Mouse (Mus musculus) mesoderm, embryonic 11.5 days (tissue): ENCODE measurements around the gene Emilin2.

Experiments used
- DNase-seq: peaks from one replicate; pipeline ENCODE4 v3.0.0-alpha.2; 2012; ENCODE audit warnings: low read depth, low spot score

Emilin2 gene

DNA sequence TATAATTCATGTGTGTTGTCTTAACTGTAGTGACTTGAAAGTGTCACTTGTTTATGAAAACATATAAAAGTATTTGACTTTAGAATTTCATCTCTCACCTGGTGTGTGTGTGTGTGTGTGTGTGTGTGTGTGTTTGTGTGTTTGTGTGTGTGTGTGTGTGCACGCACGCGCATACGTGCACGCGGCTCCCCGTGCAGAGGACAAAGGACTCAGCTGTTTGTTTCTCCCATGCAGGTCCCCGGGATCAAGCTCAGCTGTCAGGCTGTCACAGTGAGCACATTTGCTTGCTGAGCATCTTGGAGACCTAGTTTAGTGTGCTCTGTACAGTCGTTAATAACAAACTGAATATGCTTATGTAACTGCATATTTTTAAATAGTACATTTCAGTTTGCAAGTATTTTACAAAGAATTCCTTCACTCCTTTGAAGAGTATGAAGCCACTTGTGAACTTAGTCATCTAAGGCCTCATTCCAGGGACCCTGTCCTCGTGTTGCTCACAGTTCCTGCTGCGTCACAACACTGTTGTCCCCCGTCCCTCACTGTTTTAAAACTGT, 77.7 kb downstream of the Emilin2 start:
- no peak for DNase-seq

DNA sequence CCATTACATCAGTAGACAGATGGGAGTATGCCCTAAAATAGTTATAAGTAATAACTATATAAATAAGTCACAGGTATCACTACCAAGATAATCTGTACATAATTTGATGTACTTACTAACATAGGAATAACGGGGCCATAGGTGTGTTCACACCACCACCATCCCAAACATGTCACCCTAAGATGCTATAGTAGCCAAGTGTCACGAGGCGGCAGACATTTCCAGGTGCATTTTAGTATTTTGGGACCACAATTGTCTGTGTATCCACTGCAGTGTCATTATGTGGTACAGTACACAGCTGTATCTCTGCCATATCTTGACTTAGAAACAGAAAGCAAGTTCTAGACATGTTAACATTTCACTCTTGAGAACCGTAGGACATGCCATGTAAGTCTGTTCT, 78.6 kb downstream of the Emilin2 start:
- no peak for DNase-seq

DNA sequence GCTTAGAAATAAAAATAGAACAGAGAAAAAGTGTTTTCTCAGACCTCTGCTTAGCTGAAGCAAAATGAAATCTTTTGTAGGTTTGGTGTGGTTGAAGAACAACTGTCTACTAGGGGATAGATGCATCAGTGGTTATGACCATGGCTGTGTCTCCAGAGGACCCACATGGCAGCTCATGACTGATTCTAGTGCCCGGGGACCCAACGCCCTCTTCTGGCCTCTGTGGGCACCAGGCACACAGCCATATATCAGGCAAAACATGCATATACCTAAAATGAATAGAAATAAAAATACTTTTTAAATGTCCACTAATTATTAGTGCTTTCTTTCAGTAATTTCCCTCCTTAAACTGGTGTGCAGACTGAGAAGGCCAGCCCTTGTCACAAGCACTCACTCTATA, 79.8 kb downstream of the Emilin2 start:
- DNase-seq, result no peak

DNA sequence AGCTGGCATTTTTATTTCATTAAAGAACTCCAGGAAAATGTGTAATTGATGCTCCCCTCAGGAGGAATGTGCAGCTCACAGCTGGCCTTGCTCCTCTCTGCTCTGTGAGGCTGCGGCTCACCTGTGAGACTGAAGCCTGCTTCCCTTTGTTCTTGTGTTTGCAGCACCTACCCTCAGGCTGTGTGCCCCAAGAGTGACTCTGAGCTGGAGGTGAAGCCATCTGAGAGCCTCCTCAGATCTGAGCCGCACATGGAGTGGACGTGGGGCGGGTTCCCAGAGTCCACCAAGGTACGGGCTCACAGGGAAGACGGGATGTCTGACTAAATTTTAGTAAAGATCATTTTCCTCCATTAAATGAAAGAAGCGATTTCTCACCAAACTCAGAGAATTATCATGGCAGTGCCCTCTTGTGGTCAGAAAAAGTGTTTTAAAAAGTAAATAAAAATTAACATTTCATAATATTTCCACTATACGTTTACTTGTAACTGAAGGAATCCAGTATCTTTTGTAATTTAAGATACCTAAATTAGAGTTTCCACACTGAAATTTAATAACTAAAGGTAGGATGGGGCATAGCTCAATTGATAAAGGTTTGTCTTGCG, 81.6 kb downstream of the Emilin2 start:
- DNase-seq, result no peak

DNA sequence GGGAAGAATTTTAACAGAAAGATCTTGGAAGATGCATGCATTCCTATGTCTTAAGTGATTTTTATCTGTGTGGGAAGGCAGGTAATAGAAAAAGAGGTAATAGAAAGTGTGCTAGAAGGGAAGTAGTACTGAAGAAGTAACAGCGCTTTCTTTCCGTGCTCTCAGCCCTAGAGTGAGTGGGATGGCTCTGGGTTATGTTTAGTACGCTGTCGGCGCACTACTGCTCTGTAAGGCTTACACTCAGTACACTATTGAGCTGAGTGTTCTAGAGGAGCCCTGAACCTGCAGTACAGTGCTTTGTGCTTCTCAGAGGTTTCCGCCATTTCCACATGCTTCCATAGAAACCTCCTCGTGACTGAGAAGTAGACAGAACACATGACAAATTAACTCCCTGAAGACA, 83.1 kb downstream of the Emilin2 start:
- no peak for DNase-seq

DNA sequence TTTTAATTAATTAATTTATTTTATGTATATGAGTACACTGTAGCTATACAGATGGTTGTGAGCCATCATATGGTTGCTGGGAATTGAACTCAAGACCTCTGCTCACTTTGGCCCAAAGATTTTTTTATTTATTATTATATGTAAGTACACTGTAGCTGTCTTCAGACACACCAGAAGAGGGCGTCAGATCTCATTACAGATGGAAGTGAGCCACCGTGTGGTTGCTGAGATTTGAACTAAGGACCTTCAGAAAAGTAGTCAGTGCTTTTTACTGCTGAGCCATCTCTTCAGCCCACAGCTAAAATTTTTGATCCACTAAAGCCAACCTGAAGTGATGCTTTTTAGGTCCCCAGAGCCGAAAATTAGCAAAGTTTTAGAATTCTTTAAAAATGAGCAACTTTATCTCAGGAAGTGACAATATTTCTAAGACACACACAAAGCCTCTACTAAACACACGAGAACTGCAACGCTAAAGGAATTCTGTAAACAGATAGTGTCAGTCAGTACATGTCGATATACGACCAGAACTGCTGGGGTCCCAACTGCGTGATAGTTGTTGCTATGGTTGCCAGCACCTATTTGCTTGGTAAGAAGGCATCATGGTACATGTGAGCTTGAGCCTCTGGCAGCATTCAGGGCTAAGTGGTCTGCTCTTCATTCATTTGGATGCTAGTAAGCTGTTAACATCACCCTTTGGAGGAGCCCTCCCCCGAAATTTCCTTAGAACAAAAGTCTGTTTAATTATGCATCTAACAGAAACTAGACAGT, 84.5 kb downstream of the Emilin2 start:
- no peak for DNase-seq

DNA sequence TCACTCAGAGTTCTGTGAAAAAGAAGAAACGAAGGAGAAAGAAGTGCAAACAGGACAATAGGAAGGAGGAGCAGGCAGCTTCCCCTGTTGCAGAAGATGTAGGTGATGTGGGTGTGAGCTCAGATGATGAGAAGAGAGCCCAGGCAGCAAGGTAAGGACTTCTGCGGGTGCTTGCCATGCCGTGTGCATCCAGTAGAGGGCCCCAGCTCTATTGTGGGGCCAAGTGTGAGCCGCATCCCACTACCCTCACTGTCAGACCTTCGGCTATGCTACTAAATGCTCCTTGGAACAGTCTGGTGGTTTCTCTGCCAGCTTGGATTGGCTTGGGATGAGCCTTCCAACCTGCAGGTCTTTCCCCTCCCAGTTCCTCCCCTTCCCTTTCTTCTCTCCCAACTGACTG, 86.7 kb downstream of the Emilin2 start:
- DNase-seq, result peak; percentile 25

DNA sequence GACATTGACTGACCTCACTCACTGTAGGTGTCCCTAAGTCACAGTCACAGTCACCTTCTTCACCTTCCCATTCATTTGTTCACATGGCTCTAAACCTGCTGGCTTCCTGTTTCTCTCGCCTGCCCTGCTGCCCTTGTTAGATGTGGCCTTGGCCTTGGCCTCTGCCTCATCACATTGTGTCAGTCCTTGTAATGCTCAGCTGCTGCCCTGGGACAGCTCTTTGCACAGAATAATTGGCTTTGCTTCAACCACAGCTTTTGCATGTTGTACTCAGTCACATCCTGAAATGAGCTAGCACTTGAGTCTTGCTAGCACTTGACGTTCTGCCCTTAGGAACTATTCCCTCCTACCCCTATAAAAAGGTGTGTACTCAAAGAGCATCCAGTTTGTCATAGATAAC, 87.3 kb downstream of the Emilin2 start:
- no peak for DNase-seq

DNA sequence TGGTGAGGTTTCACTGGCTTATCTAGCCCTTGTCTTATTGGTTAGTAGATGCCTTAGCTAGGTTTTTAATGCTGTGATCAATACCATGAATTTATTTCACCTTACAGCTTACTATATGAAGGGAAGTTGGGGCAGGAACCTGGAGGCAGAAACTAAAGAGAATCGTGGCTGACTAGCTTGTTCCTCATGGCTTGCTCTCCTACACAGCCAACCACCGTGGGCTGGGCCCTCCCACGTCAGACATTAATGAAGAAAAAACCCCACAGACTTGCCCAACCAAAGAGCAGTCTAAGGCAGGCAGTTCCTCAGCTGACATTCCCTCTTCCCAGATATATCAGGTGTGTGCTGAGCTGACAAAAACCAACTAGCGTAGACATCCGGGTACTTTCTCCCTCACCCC, 88.1 kb downstream of the Emilin2 start:
- no peak for DNase-seq

DNA sequence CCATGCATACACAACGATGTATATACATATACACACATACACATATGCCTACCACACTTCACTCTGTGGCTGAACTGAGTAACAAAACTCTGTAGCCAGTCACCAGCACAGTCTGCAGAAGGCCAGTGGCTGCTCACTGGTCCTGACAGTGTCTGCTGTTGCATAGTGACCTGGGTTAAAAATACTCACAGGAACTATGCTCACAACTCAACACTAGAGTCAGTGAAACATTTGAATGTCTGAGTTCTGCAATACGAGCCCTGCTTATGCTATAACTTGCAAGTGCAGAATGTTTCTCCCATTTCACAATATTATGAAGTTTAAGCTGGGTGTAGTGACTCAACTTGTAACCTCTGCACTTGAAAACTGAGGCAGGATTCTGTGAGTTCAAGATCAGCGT, 90.4 kb downstream of the Emilin2 start:
- DNase-seq, result no peak

DNA sequence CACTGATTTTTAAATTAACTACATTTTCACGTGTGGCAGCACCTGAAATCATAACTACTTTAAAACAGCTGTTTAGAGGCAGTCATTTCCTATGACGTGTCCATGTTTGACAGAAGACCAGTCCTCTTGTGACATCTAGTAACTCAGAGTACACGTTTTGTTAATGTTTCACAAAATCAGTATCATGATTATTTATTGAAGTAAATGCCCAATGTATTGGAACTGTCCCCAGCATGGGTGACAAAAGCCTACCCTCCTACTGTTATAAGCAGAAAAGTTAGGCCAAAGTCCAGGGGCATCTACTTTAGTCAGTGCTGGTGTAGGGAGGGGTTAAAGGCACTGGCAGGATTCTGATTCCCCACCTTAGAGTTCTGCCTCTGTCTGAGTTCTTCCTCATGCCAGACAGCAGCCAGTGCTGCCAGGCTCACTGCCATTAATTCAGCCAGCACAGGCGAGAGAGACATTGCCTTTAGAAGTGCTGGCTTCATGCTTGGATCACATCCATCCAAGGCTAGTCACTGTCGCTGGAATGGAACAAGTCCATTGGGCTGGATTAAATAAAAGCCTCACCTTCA, 94.6 kb downstream of the Emilin2 start:
- no peak for DNase-seq

DNA sequence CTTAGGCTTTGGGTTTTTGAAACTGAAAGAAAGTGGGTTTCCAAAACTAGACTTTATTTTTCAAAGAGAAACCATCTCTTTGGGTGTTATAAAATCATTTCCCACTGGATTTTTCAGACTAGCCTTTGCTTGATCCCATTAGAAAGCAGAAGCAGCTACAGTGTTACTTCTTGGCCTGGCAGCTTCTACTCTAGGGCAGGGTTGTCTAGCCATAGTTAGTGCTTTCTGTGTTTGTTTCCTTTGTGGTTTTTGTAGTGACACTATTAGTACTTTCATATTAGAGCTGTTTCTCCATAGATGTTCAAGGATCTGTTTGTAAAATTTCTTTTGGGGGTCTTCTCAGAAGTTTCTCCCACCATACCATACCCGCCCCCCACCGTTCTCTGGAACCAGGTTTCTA, 95.5 kb downstream of the Emilin2 start:
- DNase-seq, result no peak

DNA sequence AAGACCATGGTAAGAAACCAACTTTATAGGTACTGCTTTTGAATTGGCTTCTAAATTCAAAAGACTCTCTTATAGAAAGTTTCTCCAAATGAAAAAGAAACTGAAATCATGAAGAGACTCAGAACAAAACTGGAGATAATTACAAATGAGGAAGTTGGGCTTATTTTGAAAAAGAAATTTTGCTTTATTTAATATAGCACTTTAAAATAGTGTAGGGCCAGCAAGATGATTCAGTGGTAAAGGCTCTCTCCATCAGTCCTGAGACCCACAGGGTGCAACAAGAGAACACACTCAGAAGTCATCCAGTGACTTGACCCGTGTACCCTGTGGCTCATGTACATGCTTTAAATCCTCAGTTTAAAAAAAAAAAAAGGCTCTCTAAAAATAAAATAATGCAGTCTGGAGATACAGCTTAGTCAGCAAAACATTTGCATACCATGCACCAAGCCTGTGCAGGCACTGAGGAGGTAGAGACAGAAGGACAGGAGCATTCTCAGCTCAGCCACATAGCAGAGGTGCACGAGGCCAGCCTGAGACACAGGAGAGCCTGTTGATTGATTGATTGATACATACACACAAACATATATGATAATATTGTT, 96.4 kb downstream of the Emilin2 start:
- DNase-seq, result no peak

DNA sequence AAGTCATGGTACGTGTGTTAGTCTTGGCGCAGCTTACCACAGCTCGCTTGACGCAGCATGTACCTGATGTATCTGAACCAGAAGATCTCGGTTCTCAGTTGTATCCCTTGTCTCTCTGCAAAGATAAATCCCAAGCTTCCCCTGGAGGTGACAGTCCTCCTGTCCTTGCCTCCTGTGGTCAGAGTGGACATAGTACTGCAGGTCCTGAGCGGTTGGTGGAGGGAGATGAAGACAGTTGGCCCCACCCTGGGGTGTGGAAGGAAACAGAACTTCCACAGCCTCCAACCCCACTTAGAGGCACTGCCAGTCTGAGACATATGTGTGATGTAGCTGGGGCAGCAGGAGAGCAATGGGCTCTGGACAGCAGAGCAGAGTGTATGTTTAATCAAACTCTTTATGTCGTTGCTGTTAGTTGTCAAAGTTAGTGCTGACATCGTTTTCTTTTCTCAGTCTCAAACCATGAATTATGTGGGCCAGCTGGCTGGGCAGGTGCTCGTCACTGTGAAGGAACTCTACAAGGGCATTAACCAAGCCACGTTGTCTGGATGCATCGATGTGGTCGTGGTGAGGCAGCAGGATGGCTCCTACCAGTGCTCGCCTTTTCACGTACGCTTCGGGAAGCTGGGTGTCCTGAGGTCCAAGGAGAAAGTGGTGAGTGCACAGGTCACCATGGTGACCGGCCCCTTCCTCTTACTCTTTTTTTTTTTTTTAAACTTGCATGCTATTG, 97.1 kb downstream of the Emilin2 start:
- DNase-seq, result no peak

DNA sequence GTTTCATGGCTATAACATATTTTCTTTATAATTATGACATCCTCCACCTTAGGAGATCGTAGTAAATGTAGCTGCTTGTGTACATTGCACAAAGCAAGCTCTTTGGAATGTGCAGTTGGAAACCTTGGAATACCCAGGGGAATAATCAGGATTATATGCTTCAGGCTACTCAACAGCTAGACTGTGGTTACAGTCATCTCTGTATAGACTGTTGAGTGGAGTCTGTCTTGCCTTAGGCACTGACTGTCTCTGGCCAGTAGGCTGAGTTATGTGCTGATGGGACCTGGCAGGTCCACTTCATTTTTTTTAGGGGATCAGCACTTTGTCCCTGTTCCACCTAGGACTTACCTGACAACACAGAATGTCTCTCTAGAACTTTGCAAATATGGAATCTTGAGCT, 98.1 kb downstream of the Emilin2 start:
- peak; percentile 30 for DNase-seq

DNA sequence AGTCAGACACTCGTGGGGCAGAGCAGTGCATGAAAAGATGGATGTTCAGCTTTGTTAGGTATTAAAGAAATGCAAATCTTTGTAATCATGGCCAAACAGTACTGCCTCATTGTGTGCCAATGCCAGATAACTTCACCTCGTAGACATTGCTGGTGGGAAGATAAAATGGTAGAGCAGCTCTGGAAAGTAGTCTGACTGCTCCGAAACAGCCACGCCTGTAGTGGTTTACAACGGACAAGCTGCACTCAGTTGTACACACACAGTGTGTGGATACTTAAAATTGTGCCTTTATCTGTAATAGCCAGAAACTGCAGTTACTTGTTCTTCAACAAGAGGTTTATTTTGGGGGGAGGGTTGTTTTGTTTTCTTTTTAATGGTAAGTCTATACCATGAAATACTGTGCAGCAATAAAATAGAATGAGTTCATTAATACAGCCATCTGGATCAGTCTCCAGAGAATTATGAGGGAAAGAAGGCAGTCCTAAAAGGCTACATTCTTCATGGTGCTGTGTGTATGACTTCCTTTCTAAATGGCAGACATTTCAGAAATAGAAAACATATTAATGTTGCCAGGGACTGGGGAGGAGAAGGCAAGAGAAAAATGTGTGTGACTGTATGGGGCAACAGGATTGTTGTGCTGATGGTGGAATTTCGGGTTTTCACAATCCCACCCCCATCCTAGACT, 99.7 kb downstream of the Emilin2 start:
- no peak for DNase-seq

DNA sequence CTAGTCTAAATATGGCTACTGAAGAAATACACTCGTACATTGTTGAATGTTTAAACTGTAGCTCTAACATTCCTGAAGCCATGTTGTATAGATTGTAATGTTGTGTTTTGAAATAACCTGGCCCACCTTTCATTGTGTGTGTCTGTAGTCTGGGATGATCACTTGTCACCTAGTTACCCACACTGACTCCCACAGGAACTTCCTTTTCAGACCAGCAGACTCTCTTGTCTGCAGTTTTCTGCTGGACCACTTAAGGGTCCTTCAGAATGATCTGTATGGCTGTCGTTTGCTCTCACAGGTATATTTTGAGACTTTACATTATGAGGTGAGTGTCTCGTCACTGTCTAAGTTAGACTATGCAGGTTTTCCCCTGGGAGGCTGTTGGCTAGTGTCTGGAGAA, 101.8 kb downstream of the Emilin2 start:
- no peak for DNase-seq

DNA sequence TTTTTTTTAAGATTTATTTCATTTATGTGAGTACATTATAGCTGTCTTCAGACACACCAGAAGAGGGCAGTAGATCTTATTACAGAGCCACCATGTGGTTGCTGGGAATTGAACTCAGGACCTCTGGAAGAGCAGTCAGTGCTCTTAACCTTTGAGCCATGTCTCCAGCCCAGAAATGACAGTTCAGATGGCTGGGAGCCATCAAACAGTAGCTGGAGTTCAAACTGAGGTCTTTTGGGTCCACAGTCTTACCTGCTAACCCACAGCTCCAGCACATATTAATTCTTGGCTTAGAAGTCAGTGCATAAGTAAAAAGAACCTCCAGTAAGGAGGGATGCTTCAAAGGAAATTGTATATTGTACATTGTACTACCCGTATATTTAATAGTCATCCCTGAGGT, 102.9 kb downstream of the Emilin2 start:
- DNase-seq, result no peak

DNA sequence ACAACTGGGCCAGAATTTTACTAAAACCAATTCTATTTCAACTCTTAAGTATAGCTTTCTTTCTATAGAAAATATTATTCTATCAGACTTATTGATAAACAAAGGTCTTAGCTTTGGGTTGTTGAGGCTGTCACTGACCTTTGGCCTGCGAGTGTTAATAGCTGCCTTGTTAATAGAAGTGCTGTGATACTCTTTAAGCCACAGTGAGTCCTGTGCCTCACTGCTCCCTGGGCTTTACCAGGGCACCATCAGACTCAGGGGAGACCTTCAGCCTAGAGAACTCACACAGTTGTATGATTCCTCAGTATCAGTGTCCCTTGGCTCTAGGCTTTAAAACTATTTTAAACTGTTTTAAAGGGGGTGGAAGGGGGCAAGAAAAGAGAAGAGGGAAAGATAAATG, 103.4 kb downstream of the Emilin2 start:
- no peak for DNase-seq

DNA sequence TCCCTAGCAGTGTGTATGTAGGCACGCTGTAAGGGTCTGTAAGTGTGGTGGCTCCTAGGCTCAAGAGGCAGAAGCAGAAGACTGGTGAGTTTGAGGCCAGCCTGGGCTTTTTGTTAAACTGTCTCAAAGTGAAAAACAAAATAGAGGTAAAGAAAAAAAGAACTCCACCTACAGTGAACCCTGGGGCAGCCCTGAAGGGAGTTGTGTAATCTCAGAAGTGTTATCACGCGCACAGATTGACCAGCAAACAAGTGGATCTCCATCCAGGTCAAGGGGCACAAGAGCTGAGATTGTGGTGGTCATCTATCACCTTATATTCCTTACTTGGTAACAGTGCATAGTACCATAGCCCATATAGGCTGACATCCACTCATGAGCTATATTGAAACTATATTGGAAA, 104.5 kb downstream of the Emilin2 start:
- no peak for DNase-seq

DNA sequence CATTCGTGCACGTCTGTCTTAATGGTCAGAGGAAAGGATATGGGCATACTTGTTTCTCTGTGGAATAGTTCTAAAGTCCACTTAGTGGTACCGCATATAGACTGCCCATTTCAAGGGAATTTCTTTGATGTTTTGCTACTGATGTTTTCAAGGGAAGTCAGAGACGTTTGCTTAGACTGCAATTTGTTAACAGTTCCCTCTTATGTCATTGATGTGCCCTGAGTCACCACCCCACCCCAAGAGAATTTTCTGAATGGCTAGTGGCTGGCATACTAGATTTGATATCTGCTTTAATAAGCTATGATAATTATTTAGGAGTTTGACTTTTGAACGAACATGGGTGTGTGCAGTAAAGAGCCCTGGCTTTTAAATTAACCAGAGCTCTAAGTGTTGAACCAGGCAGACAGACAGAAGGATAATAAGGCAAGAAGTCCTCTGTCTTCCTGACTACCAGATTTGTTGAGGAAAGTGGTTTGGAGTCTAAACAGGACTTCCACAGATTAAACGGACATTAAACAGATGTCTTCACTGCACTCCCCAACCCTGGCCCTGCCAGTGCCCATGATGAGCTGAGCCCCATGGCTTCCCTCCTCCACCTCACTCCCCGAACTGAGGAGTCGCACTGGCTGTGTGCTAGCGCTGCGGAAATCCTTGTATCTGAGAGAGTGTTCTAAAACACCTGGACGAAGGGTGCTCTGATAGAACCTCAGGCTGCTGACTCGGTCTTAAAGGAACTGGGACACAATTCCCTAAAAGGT, 105.5 kb downstream of the Emilin2 start:
- no peak for DNase-seq
